Mouse (Mus musculus) heart, postnatal 14 days (tissue): ENCODE results near the gene Usp2. TPM values are rescaled to one million over a fixed set of nuclear protein-coding genes. Genes with fewer than 3 reads are reported as not detected.

Experiments used
- DNase-seq, 2 experiments: peaks; one replicate each; pipeline ENCODE4 v3.0.0; 2021 to 2022
- intact Hi-C: fragments of 180-260 bp; cut with DNase I; formaldehyde crosslinking; loops from one replicate; pipeline ENCODE4 v1.15.1; 2025
- total RNA-seq, 2 experiments: library from RNA; stranded (reverse); gene quantifications; 2 replicates each; pipeline ENCODE4 v1.2.3; 2021

The Usp2 gene
- total RNA-seq, 2 experiments from 2014 or later: 149 to 157 TPM

DNA sequence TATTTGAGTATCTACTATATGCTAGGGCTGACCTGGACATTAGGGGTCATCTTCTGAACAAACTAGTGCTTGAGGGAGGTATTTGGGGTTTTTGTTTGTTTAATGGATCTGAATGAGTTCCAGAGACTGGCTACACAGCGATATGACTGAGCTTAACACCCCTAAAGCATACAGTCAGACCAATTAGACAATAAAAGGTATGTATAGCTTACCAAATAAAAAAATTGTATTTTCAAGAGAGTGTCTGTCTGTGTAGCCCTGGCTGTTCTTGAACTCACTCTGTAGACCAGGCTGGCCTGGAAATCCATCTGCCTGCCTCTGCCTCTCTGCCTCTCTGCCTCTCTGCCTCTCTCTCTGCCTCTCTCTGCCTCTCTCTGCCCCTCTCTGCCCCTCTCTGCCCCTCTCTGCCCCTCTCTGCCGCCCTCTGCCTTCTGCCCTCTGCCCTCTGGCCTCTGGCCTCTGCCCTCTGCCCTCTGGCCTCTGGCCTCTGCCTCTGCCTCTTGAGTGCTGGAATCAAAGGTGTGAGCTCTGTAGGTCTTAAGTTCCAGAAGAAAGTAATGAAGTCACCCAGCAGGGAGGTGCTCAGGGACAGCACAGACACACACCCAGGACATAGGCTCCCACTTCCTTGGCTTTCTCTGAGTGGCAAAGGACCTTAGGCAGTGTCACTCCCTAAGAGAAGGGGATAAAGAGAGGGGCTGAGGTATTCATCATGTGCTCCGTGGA is 21.5 kb upstream of the Usp2 start:
- intact Hi-C loops: no loop called here
- no peak for DNase-seq

- intact Hi-C loops: no loop called here
- no peak for DNase-seq
Measured at GRCm38 (mm10) chr9:44045884-44046272, 20.9 kb upstream of the Usp2 start.

GRCm38 (mm10) chr9:44046426-44046825 is 20.4 kb upstream of the Usp2 start:
- intact Hi-C loops: no loop called here
- DNase-seq: no peak

- intact Hi-C loops: no loop called here
- no peak for DNase-seq
Measured at GRCm38 (mm10) chr9:44047071-44047470, 19.8 kb upstream of the Usp2 start.

DNA sequence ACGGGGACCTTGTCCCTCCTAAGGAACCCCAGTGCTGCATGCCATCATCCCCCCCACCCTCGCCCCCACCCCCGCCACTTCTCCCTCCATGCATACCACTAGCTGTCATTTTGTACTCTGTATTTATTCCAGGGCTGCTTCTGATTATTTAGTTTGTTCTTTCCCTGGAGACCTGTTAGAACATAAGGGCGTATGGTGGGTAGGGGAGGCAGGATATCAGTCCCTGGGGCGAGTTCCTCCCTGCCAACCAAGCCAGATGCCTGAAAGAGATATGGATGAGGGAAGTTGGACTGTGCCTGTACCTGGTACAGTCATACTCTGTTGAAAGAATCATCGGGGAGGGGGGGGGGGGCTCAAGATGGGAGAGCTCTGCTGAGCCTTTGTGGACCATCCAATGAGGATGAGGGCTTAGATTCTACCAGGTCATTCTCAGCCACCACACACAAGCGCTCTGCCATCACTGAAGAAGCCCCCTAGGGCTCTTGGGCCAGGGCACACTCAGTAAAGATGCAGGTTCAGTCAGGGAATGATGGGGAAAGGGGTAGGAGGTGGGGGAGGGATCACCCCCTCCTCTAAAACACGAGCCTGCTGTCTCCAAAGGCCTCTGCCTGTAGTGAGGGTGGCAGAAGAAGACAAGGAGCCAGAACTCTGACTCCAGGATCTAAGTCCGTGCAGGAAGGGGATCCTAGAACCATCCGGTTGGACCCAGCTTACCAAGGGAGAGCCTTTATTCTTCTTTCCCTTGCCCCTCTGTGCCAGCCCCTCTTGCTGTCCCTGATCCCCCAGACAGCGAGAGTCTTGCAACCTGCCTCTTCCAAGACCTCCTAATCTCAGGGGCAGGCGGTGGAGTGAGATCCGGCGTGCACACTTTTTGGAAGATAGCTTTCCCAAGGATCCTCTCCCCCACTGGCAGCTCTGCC is 19.0 kb upstream of the Usp2 start:
- DNase-seq: no peak
- intact Hi-C loops: no loop called here

DNA sequence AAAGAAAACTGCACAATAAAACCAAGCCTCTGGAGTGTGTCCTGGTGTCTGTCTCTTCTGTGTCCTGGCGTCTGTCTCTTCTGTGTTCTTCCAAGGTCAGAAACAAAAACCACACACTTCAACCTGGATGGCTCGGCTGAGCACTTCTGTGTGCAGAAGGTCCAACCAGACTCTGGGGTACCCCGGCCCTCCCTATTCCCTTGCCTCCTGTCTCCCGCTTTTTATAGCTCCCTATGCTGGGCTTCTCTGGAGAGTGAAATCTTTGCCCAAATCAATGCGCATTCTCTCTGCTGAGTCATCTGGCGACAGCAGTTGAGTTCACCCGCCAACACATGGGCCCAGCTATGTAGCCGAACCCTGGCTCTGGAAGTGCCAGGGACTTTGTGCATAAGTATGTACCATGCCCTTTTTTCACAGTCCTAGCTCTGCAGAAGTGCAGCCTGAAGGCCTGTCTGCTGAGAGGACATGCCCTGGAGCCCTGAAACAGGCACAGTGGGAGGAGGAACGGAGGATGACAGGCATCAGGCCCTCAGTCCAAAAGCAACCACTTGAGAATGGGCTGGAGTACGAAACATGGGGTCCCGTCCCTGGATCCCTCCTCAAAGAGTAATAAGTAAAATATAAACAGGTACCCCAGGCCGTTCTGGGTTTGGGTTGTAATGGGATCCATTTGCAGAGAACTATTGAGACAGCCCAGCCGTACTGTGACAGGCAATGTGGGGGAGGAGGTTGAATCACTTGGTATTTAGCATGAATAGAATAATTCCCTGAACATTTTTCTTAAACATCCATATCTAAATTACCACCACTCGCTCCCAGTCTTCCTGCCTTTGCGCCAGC is 18.1 kb upstream of the Usp2 start:
- intact Hi-C loops: no loop called here
- DNase-seq: no peak

DNA sequence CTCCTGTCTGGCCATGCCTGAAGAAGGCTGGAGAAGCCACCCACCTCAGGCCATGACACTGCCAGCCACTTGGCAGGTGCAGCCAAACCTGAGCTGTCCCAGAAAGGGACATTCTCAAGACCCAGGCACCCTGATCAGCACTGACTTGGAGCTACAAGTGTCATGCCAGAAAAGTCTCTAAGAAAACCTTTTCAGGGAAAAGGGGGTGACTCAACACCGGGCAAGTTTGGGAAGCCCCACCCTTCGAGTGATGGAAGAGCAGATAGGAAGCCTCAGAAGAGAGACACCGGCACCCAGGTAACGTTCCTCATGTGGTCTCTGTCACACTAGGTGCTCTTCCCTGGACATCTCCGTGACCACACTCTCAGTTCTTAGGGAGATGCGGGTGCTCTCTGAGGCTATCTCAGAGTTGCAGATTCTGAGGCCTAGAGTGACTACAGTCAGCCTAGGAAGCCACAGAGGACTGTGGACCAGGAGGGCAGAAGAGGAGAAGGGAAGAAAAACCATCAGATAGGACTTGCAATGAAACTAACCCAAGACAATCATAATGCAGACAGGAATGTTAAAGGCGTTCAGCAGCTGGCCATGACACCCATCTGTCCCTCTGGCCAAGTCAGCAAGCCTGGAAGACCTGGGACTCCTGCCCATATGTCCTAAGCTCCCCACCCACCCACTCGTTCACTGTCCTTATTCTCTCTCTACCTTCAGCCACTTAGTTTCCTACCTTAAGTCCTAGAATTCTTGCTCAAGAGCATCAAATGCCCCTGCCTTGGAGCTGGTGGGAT is 17.2 kb upstream of the Usp2 start:
- intact Hi-C loops: no loop called here
- no peak for DNase-seq

GRCm38 (mm10) chr9:44052855-44053254 is 14.0 kb upstream of the Usp2 start:
- intact Hi-C loops: no loop called here
- no peak for DNase-seq

DNA sequence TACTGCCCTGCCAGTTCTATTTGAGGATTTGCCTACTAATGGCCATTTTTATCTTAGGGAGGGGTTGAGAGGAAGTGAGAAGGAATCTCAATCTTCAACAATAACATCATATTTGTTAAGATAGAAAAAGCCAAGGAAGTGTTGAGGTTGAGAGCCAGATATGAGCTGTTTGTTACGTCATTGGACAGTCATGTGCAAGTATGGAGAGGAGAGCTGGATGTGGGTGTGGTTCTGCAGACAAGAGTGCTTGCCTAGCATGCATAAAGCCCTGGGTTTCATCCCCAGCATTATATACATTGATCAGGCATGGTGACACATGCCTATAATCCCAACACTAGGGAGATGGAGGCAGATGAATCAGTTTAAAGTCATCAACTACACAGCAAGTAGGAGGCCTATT is 12.9 kb upstream of the Usp2 start:
- intact Hi-C loops: no loop called here
- no peak for DNase-seq

GRCm38 (mm10) chr9:44058606-44059005 is 8.2 kb upstream of the Usp2 start:
- DNase-seq: no peak
- intact Hi-C loops: no loop called here

GRCm38 (mm10) chr9:44065177-44065576 is 1.6 kb upstream of the Usp2 start:
- intact Hi-C loops: loop anchor here (5.0 kb wide), 1 partner anchor 42 kb away; the partner anchor contains the start of gene C1qtnf5

DNA sequence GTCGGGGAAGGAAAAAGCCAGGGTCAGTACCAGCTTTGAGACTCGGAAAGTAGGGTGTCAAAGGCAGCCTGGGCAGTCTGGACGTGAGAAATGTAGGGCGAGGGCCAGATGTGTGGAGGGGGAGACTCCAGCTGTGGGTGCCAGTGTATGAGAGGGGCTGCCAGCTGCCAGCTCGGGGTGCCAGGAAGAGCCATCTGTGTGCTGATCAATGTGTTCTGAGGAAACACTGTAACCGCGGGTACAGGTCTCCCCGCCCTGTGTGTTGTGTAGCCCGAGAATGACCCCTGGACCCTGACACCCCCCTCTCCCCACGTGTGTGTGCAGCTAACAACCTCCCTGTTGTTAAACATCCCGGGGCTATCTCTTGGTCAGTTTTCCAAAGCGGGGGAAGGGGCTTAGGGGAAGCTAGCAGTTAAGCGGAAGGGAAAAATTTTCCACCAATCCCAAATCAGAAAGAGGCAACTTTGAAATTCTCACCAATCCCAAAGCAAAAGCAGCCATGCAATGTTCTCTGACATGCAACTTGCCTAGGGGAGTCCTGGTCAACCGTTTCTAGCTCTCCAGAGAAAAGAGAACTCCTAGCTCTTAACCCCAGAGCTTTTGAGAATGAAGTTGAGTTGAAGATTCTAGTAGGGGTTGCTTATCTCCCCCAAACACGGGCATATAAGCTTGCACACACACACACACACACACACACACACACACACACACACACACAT is 579 bp downstream of the Usp2 start:
- DNase-seq: no peak
- intact Hi-C loops: loop anchor here (5.0 kb wide), 1 partner anchor 40 kb away; the partner anchor contains the start of gene C1qtnf5

More at GRCm38 (mm10) chr9:44065177-44065576, 1.6 kb upstream of the Usp2 start:
- no peak for DNase-seq

- intact Hi-C loops: loop anchor here (5.0 kb wide), 1 partner anchor 39 kb away; the partner anchor contains the start of gene C1qtnf5
- DNase-seq: no peak
Measured at GRCm38 (mm10) chr9:44067960-44068330, 1.1 kb downstream of the Usp2 start.

DNA sequence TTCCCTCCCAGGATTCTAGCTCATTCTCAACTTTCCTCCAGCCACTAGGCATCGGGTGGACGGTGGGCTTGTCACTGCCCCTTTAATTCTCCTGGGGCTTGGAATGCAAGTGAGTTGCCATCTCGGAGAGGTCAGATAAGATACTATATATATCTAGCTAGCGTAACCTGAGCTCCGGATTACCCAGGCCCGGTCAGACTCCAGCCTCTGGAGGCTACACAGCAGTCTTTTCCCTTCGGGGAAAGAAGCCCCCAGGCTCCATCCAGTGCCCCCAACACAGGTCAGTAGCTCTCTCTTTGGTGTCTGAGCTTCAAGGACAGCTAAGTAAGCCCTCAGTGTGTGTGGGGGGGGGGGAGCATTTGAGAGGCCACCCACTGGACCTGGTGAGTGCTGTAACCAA is 2.4 kb downstream of the Usp2 start:
- intact Hi-C loops: loop anchor here (5.0 kb wide), 1 partner anchor 38 kb away; the partner anchor contains the start of gene C1qtnf5
- DNase-seq: no peak

DNA sequence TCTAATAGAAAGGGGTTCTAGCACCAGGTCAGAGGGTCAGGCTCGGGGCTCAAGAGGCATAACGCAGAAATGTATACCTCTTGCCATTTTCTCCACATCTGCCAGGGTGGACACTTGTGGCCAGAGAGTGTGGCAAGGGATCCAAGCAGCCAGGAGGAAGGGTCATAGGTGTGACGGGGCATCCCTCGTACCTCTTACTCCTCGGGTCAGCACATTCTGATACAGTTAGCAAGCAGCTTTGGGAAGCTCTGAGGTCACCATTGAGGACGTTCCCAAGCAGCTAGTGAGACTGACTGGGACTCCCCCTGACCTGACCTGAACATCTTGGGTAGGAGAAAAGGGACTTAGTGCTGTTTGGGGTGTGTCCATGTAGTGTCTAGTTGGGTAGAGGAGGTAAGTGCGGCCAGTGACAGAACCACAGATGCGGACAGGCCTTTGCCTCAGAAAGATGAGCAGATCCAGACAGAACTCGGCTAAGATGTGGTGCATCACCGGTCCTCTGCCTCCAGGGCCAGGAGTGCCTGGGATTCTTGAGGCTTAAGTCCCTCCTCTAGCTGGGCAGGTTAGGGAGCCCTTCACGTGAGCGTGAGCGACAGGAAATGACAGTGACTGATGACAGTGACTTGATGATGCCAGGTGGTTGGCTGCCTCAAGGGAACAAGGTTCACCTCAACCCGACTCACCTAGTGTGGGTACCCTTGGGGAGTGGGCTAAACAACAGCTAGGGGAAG is 3.5 kb downstream of the Usp2 start:
- intact Hi-C loops: no loop called here

GRCm38 (mm10) chr9:44070844-44071231 is 4.0 kb downstream of the Usp2 start:
- intact Hi-C loops: no loop called here
- DNase-seq: no peak

More for the DNA sequence above, 3.5 kb downstream of the Usp2 start:
- no peak for DNase-seq

DNA sequence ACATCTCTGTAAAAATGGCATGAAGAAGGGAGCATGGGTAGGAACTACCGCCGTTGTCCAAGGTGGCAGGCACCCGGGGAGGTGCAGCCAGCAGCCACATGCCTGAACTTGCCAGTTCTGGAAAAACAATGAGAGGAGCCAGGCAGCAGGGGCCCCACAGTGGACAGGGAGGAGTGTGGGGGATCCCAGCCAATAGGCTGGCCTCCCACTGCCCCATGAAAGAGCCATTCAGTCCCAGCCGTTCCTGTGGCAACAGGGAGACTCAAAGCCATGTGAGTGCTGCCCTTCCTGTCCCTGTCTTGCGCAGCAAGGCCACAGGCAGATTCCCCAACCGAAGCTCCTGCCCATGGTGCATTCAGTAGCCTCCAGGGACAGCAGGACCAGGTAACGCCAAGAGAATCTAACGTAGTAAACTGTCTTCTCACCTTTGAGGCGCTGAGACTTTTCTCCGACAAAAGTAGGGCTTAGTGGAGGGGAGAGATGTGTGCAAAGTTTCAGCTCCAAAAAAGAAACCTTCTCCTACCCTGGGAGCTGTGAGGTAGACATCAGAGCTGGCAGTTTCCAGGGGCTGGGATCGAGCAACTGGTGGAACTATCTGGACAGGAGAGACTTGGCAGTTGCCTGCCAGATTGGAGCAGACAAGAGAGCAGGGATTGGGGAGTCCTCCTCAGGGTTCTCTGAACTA is 5.2 kb downstream of the Usp2 start:
- intact Hi-C loops: no loop called here
- DNase-seq: peak in 1 of 2 experiments; percentile 39

- intact Hi-C loops: no loop called here
- DNase-seq: peak; percentile 39 to 53
Measured at GRCm38 (mm10) chr9:44072599-44072915, 5.7 kb downstream of the Usp2 start.
